Mouse (Mus musculus): ENCODE measurements around the gene Camk2n2. TPM values are rescaled to one million over a fixed set of nuclear protein-coding genes. Genes with fewer than 3 reads are reported as not detected.
A peak's percentile ranks its signal among the peaks of the same experiment; 100 is the strongest.
"Not testable (repeated sequence)": the region's sequence is repeated elsewhere in the genome, so short reads cannot be mapped to it uniquely, and the experiment has no call there.

Gene Camk2n2
- polyA plus RNA-seq (2015; fragmentation: Nextera tagmentation; extraction: Ambion mirVana), result 33.5 and 35.8 TPM in 2 replicates

DNA sequence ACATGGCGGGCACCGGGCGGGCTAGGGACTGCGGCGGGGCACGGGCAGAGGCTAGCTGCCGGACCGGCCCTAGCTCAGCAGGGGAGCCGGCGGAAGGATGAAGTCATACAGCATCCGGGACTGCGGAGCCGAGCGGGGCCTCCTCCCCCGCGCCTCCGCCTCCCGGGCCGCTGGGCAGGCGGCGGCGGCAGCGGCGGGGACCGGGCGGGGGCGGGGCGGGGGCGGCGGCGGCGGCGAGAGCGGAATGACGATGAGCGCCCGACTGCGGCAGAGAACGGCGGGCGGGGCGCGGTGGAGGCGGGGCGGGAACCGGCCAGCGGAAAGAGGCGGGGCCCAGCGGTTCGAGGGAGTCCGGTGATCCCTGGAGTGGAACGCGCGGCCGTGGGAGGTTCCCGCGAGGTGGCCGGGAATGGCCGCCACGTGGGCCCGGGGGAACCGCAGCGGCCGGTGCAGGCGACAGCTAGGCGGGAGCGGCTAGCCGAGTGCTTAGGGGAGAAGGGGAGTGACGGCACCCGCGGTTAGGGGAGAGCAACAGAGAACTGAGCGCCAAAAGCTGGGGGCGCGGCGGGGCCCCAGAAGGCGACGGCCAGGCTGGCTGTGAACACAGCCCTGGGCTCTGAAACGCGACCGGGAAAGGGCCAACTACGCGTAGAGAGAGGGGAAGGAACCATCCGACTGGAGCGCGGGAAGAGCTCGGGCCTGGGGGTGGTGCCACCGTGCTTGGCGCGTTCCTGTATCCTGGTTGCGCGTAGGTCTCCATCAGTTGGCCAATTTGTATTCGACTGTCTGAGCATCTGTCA is at the start of gene Camk2n2:
Camk2n2 (minus strand) TSS at position 97 of the 800 bp plus-strand sequence.
- peak; percentile 59 for ATAC-seq (replicated peaks)
- Histone ChIP-seq H3K27me3 (replicated peaks) (no peaks in the 10 kb centered on the region), H3K9ac (peak within 1 kb of the TSS; percentile 87), H3K27ac (peak within 1 kb of the TSS; percentile 93), H3K4me3 (peak within 1 kb of the TSS; percentile 95), H3K4me2 (peak within 1 kb of the TSS; percentile 93), H3K4me1 (peaks cover 28% of the 10 kb centered on the region), H3K9me3 (no peaks in the 10 kb centered on the region), H3K36me3 (replicated peaks) (peaks cover 3% of the 10 kb centered on the region; the same call in 1 of the 2 replicates)
- 0% methylated on average over 90 of the region's 92 CpGs for WGBS

DNA sequence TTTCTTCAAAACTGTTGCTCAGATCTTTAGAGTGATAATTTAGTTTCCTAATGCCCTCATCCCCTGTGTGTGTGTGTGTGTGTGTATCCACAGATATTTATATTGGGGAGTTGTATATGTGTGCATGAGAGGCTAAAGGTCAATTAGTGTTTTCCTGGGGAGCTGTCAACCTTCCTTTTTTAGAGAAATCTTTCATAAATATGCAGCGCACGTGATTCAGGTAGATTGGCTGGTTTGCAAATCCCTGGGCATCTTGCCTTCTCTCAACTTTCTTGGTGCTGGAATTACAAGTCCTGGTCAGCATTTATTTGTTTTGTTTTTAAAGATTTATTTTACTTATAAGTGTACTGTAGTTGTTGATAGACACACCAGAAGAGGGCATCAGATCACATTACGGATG is 49.2 kb upstream of the Camk2n2 start:
- 90% methylated on average over 3 of the region's 3 CpGs for WGBS
- Histone ChIP-seq H3K9ac (no peak overlapping the region), H3K27me3 (replicated peaks) (no peaks in the 10 kb centered on the region), H3K9me3 (no peaks in the 10 kb centered on the region), H3K36me3 (replicated peaks) (no peaks in the 10 kb centered on the region), H3K4me1 (peaks cover 22% of the 10 kb centered on the region), H3K4me2 (no peak overlapping the region), H3K4me3 (no peak overlapping the region), H3K27ac (no peak overlapping the region)
- ATAC-seq (replicated peaks), result no peak

GRCm38 (mm10) chr16:20668013-20668412 is 46.9 kb upstream of the Camk2n2 start, which contains the start of gene Eif4g1:
Eif4g1 (plus strand) TSS chr16:20668313.
- H3K9ac ChIP-seq; ATAC-seq (replicated peaks); H3K4me2 ChIP-seq; H3K9me3 ChIP-seq; H3K4me1 ChIP-seq; H3K27me3 ChIP-seq (replicated peaks); H3K36me3 ChIP-seq (replicated peaks); H3K27ac ChIP-seq; H3K4me3 ChIP-seq: not testable (repeated sequence)
- WGBS, result 97% methylated on average over 3 of the region's 6 CpGs

DNA sequence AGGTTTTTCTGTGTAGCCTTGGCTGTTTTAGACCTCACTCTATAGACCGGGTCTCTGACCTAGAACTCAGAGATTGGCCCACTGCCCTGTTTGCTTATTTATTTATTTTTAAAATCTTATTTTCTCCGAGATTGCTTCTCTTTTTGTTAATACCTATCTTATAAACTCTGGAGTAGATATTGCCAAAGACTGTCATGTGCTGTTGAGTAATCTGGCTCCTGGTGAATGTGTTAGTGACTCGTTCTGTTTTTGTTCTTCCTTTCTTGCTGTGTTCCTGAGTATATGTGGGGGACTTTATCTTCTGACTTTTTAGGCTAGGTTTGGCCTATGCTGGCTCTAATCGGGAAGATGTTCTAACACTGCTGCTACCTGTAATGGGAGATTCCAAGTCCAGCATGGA is 36.6 kb upstream of the Camk2n2 start:
- 94% methylated on average over 4 of the region's 4 CpGs for WGBS
- no peaks in the 10 kb centered on the region for H3K9me3 ChIP-seq
- no peak overlapping the region for H3K9ac ChIP-seq
- no peak overlapping the region for H3K4me3 ChIP-seq
- H3K36me3 ChIP-seq (replicated peaks), result peaks cover 79% of the 10 kb centered on the region
- no peak for ATAC-seq (replicated peaks)
- no peak overlapping the region for H3K27ac ChIP-seq
- peaks cover 11% of the 10 kb centered on the region for H3K4me1 ChIP-seq
- no peaks in the 10 kb centered on the region for H3K27me3 ChIP-seq (replicated peaks)
- no peak overlapping the region for H3K4me2 ChIP-seq

DNA sequence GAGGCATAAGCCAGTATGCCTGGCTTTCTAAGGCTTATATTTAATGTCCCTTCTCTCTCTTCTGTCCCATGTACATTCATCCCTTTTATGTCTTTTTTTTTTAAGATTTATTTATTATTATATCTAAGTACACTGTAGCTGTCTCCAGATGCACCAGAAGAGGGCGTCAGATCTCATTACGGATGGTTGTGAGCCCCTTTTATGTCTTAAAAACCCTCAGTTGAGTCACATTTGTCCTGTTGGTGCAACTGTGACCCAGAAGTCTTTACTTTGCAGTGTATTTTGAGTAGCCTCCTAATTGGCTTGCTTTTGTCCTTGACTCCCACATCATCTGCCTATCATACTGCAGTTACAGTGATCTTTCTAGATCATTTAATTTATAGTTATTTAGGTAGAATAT is 32.2 kb upstream of the Camk2n2 start:
- H3K36me3 ChIP-seq (replicated peaks), result peaks cover 38% of the 10 kb centered on the region
- 51% methylated on average over 2 of the region's 2 CpGs for WGBS
- peak overlapping the region; percentile 3; the same call in 1 of the 2 replicates for H3K4me3 ChIP-seq
- ATAC-seq (replicated peaks), result no peak
- no peak overlapping the region; the same call in 1 of the 2 replicates for H3K9ac ChIP-seq
- H3K4me2 ChIP-seq, result peak overlapping the region; percentile 93; the same call in 1 of the 2 replicates
- no peaks in the 10 kb centered on the region for H3K9me3 ChIP-seq
- H3K27ac ChIP-seq, result no peak overlapping the region
- H3K4me1 ChIP-seq, result peaks cover 23% of the 10 kb centered on the region
- H3K27me3 ChIP-seq (replicated peaks), result no peaks in the 10 kb centered on the region

GRCm38 (mm10) chr16:20651947-20652310 is 30.8 kb upstream of the Camk2n2 start:
- Histone ChIP-seq H3K4me2 (peak overlapping the region; percentile 93), H3K4me3 (peak overlapping the region; percentile 90), H3K27me3 (replicated peaks) (no peaks in the 10 kb centered on the region), H3K36me3 (replicated peaks) (peaks cover 24% of the 10 kb centered on the region), H3K9ac (peak overlapping the region; percentile 80), H3K9me3 (no peaks in the 10 kb centered on the region), H3K27ac (peak overlapping the region; percentile 72), H3K4me1 (peaks cover 23% of the 10 kb centered on the region)
- whole genome bisulfite sequencing, result 11% methylated on average over 12 of the region's 12 CpGs
- no peak for ATAC-seq (replicated peaks)

DNA sequence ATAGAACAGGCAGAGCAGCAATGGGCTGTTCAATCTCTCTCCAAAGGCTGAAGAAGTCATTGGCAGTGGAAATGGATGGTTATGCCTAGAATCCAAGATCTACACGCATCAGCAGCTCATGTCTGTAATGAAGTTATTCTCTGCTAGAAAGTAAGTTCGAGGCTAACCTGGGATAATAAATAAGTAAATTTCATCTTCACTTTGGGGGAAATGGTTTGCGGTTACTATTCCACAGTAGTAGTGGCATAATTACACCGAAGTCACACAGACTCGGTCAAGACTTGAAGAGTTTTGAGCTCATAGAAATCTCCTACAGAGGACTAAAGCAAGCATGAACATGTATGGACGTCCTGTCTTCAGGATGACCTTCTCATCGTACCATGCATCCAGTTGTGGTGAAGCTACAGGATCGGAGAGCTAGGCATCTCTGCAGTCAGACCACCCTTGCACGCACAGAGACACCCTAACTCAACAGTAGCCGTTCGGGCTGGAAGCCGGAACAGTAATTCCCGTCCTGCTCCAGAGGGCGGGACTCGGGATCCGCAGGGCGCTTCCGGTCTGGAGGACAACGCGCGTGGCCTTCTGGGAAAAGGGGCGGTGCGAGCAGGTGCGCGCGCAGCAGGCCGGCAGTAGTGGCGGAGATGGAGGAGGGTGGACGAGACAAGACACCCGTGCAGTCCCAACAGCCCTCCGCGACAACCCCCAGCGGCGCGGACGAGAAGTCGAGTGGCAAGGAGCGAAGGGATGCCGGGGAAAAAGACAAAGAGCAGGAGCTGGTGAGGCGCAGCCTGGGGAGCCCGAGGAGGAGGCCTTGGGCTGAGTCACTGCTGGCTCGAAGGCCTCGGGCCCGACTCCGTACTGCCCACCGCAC is 30.2 kb upstream of the Camk2n2 start, which contains the start of gene Psmd2:
Psmd2 (plus strand) TSS at position 577 of the 871 bp plus-strand sequence.
- no peaks in the 10 kb centered on the region for H3K27me3 ChIP-seq (replicated peaks)
- peaks cover 18% of the 10 kb centered on the region; the same call in 1 of the 2 replicates for H3K36me3 ChIP-seq (replicated peaks)
- H3K9ac ChIP-seq, result peak within 1 kb of the TSS; percentile 80
- 2% methylated on average over 46 of the region's 46 CpGs for WGBS
- H3K9me3 ChIP-seq, result no peaks in the 10 kb centered on the region
- peak within 1 kb of the TSS; percentile 90 for H3K4me3 ChIP-seq
- peak; percentile 98 for ATAC-seq (replicated peaks)
- peak within 1 kb of the TSS; percentile 93 for H3K4me2 ChIP-seq
- H3K27ac ChIP-seq, result peak within 1 kb of the TSS; percentile 83
- H3K4me1 ChIP-seq, result peaks cover 23% of the 10 kb centered on the region

DNA sequence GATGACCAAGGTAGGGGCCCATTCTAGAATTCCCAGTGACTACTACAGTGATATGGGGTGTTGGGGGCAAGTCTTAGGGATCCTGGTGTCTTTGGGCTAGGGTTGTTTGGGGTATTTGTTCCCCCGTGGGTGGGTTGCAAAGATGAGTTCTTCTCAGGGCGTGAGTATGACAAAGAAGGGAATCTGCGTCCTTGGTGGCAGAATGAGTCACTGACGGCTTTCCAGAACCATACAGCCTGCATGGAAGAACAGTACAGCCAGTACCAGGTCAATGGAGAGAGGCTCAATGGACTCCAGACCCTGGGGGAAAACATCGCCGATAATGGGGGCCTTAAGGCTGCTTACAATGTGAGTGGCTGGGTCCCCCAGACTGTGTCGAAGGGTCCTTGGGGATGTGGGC is 22.8 kb upstream of the Camk2n2 start:
- H3K36me3 ChIP-seq (replicated peaks), result no peaks in the 10 kb centered on the region
- no peak overlapping the region for H3K4me3 ChIP-seq
- no peaks in the 10 kb centered on the region for H3K4me1 ChIP-seq
- no peak overlapping the region for H3K4me2 ChIP-seq
- 89% methylated on average over 7 of the region's 7 CpGs for WGBS
- H3K27me3 ChIP-seq (replicated peaks), result no peaks in the 10 kb centered on the region
- H3K27ac ChIP-seq, result no peak overlapping the region
- H3K9ac ChIP-seq, result no peak overlapping the region
- no peak for ATAC-seq (replicated peaks)
- H3K9me3 ChIP-seq, result no peaks in the 10 kb centered on the region

DNA sequence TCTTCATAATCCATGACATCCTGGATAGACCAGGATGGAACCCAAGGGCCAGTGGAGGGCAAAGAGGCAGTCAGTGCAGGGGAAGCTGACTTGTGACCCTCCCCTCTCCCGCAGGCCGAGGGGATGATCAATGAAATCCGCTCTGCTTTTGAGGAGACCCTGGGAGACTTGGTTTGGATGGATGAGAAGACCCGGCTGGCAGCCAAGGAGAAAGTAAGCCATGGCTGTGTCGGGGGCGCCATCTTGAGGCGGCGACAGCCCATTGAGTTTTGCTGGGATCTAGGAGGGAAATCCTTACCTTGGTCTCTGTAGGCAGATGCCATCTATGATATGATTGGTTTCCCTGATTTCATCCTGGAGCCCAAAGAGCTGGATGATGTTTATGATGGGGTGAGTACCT is 21.1 kb upstream of the Camk2n2 start:
- no peak overlapping the region for H3K4me2 ChIP-seq
- H3K27me3 ChIP-seq (replicated peaks), result no peaks in the 10 kb centered on the region
- H3K36me3 ChIP-seq (replicated peaks), result no peaks in the 10 kb centered on the region
- no peaks in the 10 kb centered on the region for H3K4me1 ChIP-seq
- no peak overlapping the region for H3K4me3 ChIP-seq
- ATAC-seq (replicated peaks), result peak; percentile 58
- no peak overlapping the region for H3K9ac ChIP-seq
- no peak overlapping the region for H3K27ac ChIP-seq
- no peaks in the 10 kb centered on the region for H3K9me3 ChIP-seq
- WGBS, result 2% methylated on average over 8 of the region's 8 CpGs

GRCm38 (mm10) chr16:20638367-20638766 is 17.3 kb upstream of the Camk2n2 start:
- Histone ChIP-seq H3K9me3 (no peaks in the 10 kb centered on the region), H3K27ac (peak overlapping the region; percentile 42), H3K4me1 (no peaks in the 10 kb centered on the region), H3K9ac (no peak overlapping the region), H3K36me3 (replicated peaks) (no peaks in the 10 kb centered on the region), H3K4me2 (no peak overlapping the region), H3K4me3 (no peak overlapping the region), H3K27me3 (replicated peaks) (no peaks in the 10 kb centered on the region)
- peak; percentile 52 for ATAC-seq (replicated peaks)
- 64% methylated on average over 8 of the region's 8 CpGs for WGBS

GRCm38 (mm10) chr16:20637410-20637809 is 16.3 kb upstream of the Camk2n2 start:
- WGBS, result 83% methylated on average over 8 of the region's 8 CpGs
- Histone ChIP-seq H3K4me2 (no peak overlapping the region), H3K27ac (no peak overlapping the region)

More at GRCm38 (mm10) chr16:20637410-20637809, 16.3 kb upstream of the Camk2n2 start:
- no peak overlapping the region for H3K9ac ChIP-seq
- no peaks in the 10 kb centered on the region for H3K4me1 ChIP-seq
- ATAC-seq (replicated peaks), result no peak
- no peaks in the 10 kb centered on the region for H3K27me3 ChIP-seq (replicated peaks)
- no peak overlapping the region for H3K4me3 ChIP-seq
- no peaks in the 10 kb centered on the region for H3K9me3 ChIP-seq
- 0 out of 2 replicates have a peak, but pooled peaks cover 6% of the 10 kb centered on the region for H3K36me3 ChIP-seq (replicated peaks)
